Mouse (Mus musculus): Measurements from ENCODE around the gene Itpr3. TPM values are rescaled to one million over a fixed set of nuclear protein-coding genes. Genes with fewer than 3 reads are reported as not detected.

The Itpr3 gene
- polyA plus RNA-seq, 1 experiment = 3.8 TPM

DNA sequence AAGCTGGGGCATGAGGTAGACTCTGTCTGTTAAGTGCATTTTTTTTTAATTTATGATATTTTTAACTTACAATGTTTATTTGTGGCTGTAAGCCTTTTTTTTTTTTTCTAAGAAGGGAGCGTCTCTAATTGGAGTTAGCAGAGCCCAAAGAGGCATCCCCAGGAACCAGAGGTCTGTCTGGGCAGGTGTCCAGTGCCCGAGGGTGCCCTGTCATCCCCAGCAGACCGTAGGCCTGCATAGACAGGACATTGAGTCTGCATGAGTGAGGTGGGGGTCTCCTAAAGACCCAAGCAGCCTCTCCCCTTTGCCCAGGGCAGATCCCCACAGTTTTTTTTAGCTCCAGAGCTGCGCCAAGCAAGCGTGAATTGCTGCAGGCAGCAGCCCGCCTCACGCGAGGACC lies 98.6 kb downstream of the Itpr3 start:
- no peak for TF ChIP-seq GATA1 (IDR thresholded peaks at IDR 0.05; ENCODE audit: low read length)

DNA sequence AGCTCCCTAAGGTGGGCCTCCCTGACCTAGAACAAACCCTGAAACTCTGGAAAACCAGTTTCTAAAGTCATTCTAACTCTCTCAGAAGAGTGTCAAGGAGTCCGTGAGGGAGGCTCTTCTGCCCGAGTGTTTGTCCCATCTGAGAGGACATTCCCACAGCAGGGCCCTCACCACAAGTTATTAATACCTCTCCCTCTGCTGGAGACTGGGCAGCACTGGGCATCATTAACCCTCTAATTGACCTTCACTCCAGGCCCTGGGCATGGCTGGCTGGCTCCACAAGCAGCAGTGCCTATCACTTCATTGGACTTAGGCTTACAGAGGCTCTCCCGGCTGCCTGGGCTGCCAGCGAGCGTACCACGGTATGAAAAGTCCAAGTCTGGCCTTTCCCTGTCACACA lies 101.3 kb downstream of the Itpr3 start:
- no peak for TF ChIP-seq GATA1 (IDR thresholded peaks at IDR 0.05; ENCODE audit: low read length)

DNA sequence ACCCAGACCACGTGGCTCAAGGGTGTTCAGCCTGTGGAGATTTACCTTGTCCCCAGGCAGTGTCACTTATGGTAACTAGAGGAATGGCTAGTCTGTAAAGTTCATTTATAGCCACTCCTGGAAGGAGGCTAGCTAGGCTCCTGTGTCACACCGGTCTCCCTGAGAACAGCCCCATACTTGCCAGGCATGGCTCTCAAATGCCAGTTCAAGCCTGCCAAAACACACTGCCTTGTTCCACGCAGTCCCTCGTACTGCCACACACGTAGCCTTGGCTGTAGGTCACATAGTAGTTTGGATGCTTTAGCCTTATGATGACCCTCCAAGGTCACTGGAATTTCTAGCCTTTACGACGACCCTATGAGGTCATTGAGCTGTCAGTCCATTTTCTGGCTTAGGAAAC lies 102.1 kb downstream of the Itpr3 start:
- TF ChIP-seq GATA1 (IDR thresholded peaks at IDR 0.05; ENCODE audit: low read length) = no peak

DNA sequence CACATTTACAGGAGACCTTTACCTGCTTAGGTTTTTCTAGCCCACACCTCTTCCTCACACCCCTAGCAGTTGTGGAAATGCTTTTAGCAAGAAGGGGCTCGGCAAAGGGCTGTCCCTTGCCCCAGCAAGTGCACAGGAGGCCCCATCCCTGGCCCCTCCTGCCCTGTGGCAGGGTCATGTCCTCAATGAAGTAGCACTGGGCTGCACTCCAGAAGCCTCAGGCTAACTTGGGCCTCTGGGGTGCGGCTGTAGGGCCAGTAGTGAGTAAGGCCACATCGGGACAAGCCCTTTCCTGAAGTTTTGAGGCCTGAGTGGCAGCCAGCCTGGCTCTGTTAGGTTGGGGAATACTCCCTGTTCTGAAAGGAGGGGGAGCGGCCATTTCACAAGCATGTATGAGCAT lies 103.8 kb downstream of the Itpr3 start:
- TF ChIP-seq GATA1 (IDR thresholded peaks at IDR 0.05; ENCODE audit: low read length) = no peak

- no peak for TF ChIP-seq GATA1 (IDR thresholded peaks at IDR 0.05; ENCODE audit: low read length)
Observed at GRCm38 (mm10) chr17:27165054-27165773, 108.1 kb downstream of the Itpr3 start.

GRCm38 (mm10) chr17:27166901-27167300 lies 109.8 kb downstream of the Itpr3 start:
- no peak for TF ChIP-seq GATA1 (IDR thresholded peaks at IDR 0.05; ENCODE audit: low read length)

DNA sequence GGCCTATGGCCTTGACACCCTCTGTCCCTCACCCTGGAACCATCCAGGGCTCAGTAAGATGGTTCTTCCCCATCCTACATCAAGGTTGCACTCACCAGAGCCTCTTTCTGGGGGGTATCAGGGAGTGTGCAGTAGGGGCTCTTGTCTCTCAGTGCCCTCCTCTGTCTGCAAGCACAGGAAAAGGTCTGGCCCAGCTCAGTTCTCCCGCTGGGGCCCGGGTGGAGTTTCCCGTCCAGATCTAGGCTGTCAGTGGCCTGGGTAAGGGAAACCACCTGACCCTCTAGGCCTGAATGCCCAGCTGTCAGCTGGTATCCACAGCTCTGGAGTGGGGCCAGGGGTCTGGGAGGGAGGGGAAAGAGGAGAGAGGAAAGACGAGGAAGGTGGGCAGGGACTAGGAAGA lies 110.4 kb downstream of the Itpr3 start, which contains the start of gene Ip6k3:
Gene Ip6k3 (minus strand): TSS at position 251 of the 400 bp plus-strand sequence.
- TF ChIP-seq GATA1 (IDR thresholded peaks at IDR 0.05; ENCODE audit: low read length) = no peak

GRCm38 (mm10) chr17:27168569-27168968 lies 111.5 kb downstream of the Itpr3 start:
- no peak for TF ChIP-seq GATA1 (IDR thresholded peaks at IDR 0.05; ENCODE audit: low read length)

GRCm38 (mm10) chr17:27169952-27170695 lies 113.0 kb downstream of the Itpr3 start:
- TF ChIP-seq GATA1 (IDR thresholded peaks at IDR 0.05; ENCODE audit: low read length) = no peak

DNA sequence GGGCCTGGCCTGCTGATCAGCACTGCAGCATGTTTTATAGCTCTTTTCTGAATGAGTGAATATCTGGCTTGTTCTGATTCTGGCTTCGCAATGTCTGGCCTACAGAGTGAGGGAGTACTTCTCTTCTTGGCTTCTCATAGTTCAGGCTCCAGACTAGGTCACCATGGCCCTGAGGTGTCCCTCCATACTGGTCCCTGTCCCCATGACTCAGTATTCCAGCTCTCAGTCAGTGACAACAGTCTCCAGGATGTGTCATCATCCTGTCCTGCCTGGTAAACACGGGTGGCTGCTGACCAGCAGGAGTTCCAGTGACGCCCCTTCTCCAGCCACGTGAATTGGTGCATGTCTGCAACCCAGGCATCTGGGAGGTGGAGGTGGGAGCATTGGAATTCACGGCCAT lies 114.0 kb downstream of the Itpr3 start:
- TF ChIP-seq GATA1 (IDR thresholded peaks at IDR 0.05; ENCODE audit: low read length) = no peak

Other genes with a start within 250 kb of the Itpr3 start
- gene Nkx2-5, start 212.3 kb upstream of the Itpr3 start, polyA plus RNA-seq (2012) = not detected in 2 replicates
- 31.9 and 36.2 TPM in 2 replicates for gene Kifc5b, start 140.2 kb upstream of the Itpr3 start, polyA plus RNA-seq (2012)
- gene Phf1, start 124.3 kb upstream of the Itpr3 start, polyA plus RNA-seq (2012) = 16.7 and 18.8 TPM in 2 replicates
- gene Cuta, start 117.7 kb upstream of the Itpr3 start, polyA plus RNA-seq (2012) = 473 and 542 TPM in 2 replicates
- 19.3 and 20.8 TPM in 2 replicates for gene Syngap1, start 116.1 kb upstream of the Itpr3 start, polyA plus RNA-seq (2012)
- gene Zbtb9, start 84.1 kb upstream of the Itpr3 start, polyA plus RNA-seq (2012) = 7.7 and 12.8 TPM in 2 replicates
- 193 and 211 TPM in 2 replicates for gene Bak1, start 28.3 kb upstream of the Itpr3 start, polyA plus RNA-seq (2012)
- gene Uqcc2, start 76.6 kb downstream of the Itpr3 start, polyA plus RNA-seq (2012) = 241 and 349 TPM in 2 replicates
- gene Ip6k3, start 110.5 kb downstream of the Itpr3 start, polyA plus RNA-seq (2012) = not detected in 2 replicates
- 78.6 and 92.5 TPM in 2 replicates for gene Lemd2, start 147.2 kb downstream of the Itpr3 start, polyA plus RNA-seq (2012)

All from G1E-ER4 (cell line).